8 mouse cellular contexts compared by ENCODE assay signal in genomic region chr2:31381292-31381846, GRCm38 (mm10).
DNase-seq lines count a peak whose midpoint lies in the region; ATAC-seq and TF ChIP-seq lines count a peak whose summit lies in the region.

No protein-coding gene starts in this region.

- H3K4me2 ChIP-seq in forebrain, embryonic 12.5 days: no peak overlapping the region
- no peak overlapping the region for H3K4me2 ChIP-seq in myocyte (ENCODE audit: low read depth)

- no peaks in the 10 kb centered on the region for H3K9me3 ChIP-seq in forebrain, embryonic 12.5 days
- H3K9me3 ChIP-seq in limb, embryonic 10.5 days (replicated peaks): no peaks in the 10 kb centered on the region

- no peak overlapping the region for H3K4me3 ChIP-seq in forebrain, embryonic 12.5 days (replicated peaks)
- H3K4me3 ChIP-seq in limb, embryonic 10.5 days: no peak overlapping the region
- no peak overlapping the region for H3K4me3 ChIP-seq in myocyte
- no peak overlapping the region for H3K4me3 ChIP-seq in testis, adult 2 months (ENCODE audit: control insufficient read depth, low read depth, low read length)

- peak; percentile 50 for DNase-seq in ovary, postnatal 14 days (ENCODE audit: low spot score)
- DNase-seq in ovary, postnatal 10 days (ENCODE audit: low spot score): no peak
- DNase-seq in c-Kit-positive CD71-negative TER-119-negative erythroid progenitor cells, embryonic 14.5 days (ENCODE audit: low read depth): peak; percentile 26
- peak; percentile 30 for DNase-seq in kidney, adult 11 months
- peak; percentile 69 for DNase-seq in limb, embryonic 10.5 days (ENCODE audit: low spot score)

- H3K4me1 ChIP-seq in forebrain, embryonic 12.5 days: no peaks in the 10 kb centered on the region
- H3K4me1 ChIP-seq in limb, embryonic 10.5 days: peaks cover 13% of the 10 kb centered on the region
- peaks cover 6% of the 10 kb centered on the region for H3K4me1 ChIP-seq in testis, adult 2 months (ENCODE audit: control insufficient read depth, insufficient read depth, low read length)

- H3K36me3 ChIP-seq in forebrain, embryonic 12.5 days (replicated peaks): no peaks in the 10 kb centered on the region
- H3K36me3 ChIP-seq in limb, embryonic 10.5 days: no peaks in the 10 kb centered on the region
- H3K36me3 ChIP-seq in myocyte (ENCODE audit: control insufficient read depth, insufficient read depth): no peaks in the 10 kb centered on the region
- H3K36me3 ChIP-seq in testis, adult 2 months (ENCODE audit: control insufficient read depth, insufficient read depth, low read length): no peaks in the 10 kb centered on the region

- no peak for TF ChIP-seq POLR2A in myocyte (IDR thresholded peaks at IDR 0.05; ENCODE audit: insufficient read length, low read depth)
- no peak for TF ChIP-seq POLR2A in testis, adult 2 months (IDR thresholded peaks at IDR 0.05; ENCODE audit: control insufficient read depth, low read depth, low read length)

- WGBS in forebrain, embryonic 12.5 days: 56% methylated on average over 4 of the region's 4 CpGs
- WGBS in limb, embryonic 10.5 days: 59% methylated on average over 4 of the region's 4 CpGs

- H3K27ac ChIP-seq in forebrain, embryonic 12.5 days: no peak overlapping the region
- H3K27ac ChIP-seq in limb, embryonic 10.5 days: no peak overlapping the region
- no peak overlapping the region for H3K27ac ChIP-seq in testis, adult 2 months (ENCODE audit: control insufficient read depth, insufficient read depth, low read depth, low read length)

- TF ChIP-seq CTCF in testis, adult 2 months (IDR thresholded peaks at IDR 0.05; ENCODE audit: control insufficient read depth, insufficient read depth, insufficient replicate concordance, low read depth, low read length): peak; percentile 95

- no peak overlapping the region for H3ac ChIP-seq in myocyte (ENCODE audit: control insufficient read depth, insufficient read length)

- no peak overlapping the region for H3K9ac ChIP-seq in forebrain, embryonic 12.5 days

- ATAC-seq in forebrain, embryonic 12.5 days (ENCODE audit: low FRiP score): peak; percentile 57

- H3K79me2 ChIP-seq in myocyte (ENCODE audit: control insufficient read depth, insufficient read depth): no peaks in the 10 kb centered on the region

- 0 out of 2 replicates have a peak, but pooled peaks cover 4% of the 10 kb centered on the region for H3K27me3 ChIP-seq in forebrain, embryonic 12.5 days
- H3K27me3 ChIP-seq in limb, embryonic 10.5 days (ENCODE audit: low read depth, poor library complexity, severe bottlenecking): peaks cover 25% of the 10 kb centered on the region
- peaks cover 45% of the 10 kb centered on the region for H3K27me3 ChIP-seq in myocyte (ENCODE audit: control insufficient read depth, insufficient read depth, insufficient read length)
- H3K27me3 ChIP-seq in testis, adult 2 months (ENCODE audit: control insufficient read depth, insufficient read depth, low read length): no peaks in the 10 kb centered on the region

TF ChIP-seq in myocyte, 11 proteins besides CTCF, POLR2A, EP300 and RAD21:
- TF ChIP-seq POLR2AphosphoS2 (IDR thresholded peaks at IDR 0.05; ENCODE audit: insufficient read length, low read depth) (no peak), CEBPB (IDR thresholded peaks at IDR 0.05; ENCODE audit: insufficient read depth, poor library complexity, severe bottlenecking) (no peak), MYOD1 (IDR thresholded peaks at IDR 0.05; ENCODE audit: control insufficient read depth in 1 of 3, insufficient read length in 2 of 3, low read depth in 2 of 3) (peak in 2 of 3 experiments; percentile 28 to 56), MYOG (IDR thresholded peaks at IDR 0.05; ENCODE audit: control insufficient read depth in 1 of 3, insufficient read depth in 1 of 3, insufficient read length in 2 of 3, low read depth in 2 of 3) (peak in 1 of 3 experiments; percentile 21), REST (IDR thresholded peaks at IDR 0.05; ENCODE audit: insufficient read depth, insufficient read length) (no peak), MAX (IDR thresholded peaks at IDR 0.05; ENCODE audit: low read depth) (no peak)
TF ChIP-seq in myocyte: peak in this region for 2.
